Mouse (Mus musculus) central nervous system, embryonic 14 days (tissue): Measurements from ENCODE around the gene Shisa8. TPM values are rescaled to one million over a fixed set of nuclear protein-coding genes. Genes with fewer than 3 reads are reported as not detected.

Source experiments
- polyA plus RNA-seq: library from polyadenylated mRNA; depleted of rRNA; stranded (reverse); fragments of >200 nt; gene quantifications from 2 replicates; pipeline ENCODE4 v1.2.3, GENCODE M21; 2012; rRNA removed

Gene Shisa8
- 2.3 and 2.4 TPM in 2 replicates for polyA plus RNA-seq

DNA sequence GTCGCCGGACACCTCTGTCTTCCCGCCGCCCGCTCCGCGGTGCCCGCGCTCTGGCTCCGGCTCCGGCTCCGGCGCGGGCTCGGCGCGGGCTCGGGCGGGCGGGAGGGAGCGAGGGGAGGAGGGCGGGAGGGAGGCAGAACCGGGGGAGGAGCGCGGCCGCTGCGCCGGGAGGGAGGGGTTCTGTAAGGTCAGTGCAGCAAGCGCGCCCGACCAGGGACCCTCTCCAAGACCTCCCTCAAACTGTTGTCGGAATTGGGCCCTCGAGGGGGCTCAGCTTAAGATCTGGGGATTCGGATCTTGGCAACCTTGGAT is at the start of gene Shisa8:
Gene Shisa8 (minus strand): TSS at position 64 of the 312 bp plus-strand sequence.

DNA sequence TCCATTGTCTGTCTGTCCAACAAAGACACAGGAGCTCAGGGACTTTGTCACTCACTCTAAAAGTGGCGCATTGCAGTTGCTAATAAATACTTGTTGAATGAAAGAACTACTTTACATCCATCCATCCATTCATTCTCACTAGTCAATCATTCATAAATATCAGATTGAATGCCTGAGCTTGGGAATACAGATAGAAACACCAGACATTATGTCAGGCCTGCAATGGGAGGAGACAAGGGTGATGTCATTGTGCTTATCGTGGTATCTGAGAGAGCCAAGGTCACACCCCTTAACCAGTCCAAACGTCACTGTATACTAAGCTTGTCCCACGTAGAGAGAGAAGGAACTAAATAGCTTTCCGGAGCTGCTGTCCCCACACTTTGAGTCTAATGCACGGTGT is 39.5 kb upstream of the Shisa8 start, which contains the start of gene 1500009C09Rik:
Gene 1500009C09Rik (plus strand): TSS at position 301 of the 400 bp plus-strand sequence.

DNA sequence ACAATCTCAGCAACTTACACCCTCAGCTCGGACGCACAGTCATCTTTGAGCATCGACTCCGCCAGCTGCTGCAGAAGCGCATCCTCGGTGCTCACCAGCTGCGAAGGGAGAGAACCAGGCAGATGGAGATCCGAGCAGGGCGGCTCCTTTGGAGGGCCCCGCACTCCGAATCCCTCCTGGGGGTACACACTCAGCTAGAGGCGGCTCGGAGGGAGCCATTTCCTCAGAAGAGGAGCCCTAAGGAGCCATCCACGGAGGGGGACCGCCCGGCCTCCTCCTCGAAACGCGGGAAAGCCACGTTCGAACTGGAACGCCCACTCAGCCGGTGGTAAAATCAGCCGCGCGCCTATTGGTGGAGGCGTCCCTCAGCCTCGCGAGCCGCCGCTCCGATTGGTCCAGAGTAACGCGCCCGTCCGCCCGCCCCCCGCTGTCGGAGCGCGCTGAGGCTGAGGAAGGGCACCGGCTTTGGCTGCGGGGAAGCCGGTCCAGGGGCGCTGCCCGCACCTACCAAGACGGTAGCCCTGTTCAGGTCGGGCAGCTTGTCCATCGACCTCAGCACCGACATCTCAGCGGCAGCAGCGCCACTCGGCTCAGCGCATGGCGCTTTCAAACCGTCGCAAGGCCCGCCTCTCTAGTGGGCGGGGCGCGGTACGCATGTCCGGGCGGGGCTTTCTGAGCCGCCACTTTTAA is 31.6 kb upstream of the Shisa8 start, which contains the start of gene Cenpm:
Gene Cenpm (minus strand): TSS at position 634 of the 690 bp plus-strand sequence.

DNA sequence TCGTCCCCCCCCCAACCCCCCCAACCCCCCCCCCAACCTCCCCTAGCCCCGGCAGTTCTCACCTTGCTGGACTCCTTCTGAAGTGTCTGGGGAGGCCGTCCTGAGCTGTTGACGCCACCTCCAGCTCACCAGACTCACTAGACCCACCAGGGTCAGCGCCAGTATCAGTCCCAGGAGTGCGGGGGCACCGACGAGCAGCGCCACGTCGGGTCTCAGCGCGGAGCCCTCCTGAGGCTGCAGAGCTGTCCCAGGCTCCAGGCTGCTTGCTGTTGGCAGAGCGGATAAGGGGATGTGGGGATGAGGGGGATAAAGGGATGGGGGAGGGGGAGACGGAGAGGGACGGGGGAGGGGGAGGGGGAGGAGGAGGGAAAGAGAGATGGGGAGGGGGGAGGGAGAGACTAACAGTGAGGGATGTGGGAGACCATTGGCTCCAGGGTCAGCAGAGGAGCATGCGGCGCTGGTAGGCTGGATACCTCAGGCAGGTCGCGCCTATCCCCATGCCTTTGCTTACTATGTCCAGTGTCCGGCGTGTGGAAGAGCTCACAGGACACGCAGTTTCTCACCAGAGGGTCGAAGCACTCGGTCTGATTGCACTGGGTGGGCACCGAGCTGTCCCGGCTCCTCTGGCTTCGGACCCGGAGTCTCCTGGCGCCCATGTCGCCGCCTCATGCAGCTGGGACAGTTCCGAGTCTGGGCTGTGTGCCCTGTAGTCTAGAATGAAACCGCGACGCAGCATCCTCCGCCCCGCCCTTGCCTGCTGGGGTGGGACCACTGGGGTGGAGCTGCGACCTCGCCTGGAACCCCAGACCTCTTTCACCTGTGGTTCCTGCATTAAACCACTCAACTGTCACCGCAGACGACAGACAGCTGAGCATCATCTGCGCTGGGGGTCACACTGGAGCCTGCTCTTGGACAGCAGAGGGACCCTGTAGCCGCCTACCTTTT is 11.3 kb upstream of the Shisa8 start, which contains the start of gene Tnfrsf13c:
Gene Tnfrsf13c (minus strand): TSS at position 713 of the 945 bp plus-strand sequence.

Other genes with a start within 250 kb of the Shisa8 start
- gene 1700029P11Rik, start 232.3 kb downstream of the Shisa8 start, polyA plus RNA-seq: not detected in 2 replicates
- gene Xrcc6, start 225.0 kb downstream of the Shisa8 start, polyA plus RNA-seq: 36.0 and 37.2 TPM in 2 replicates
- gene Desi1, start 179.0 kb downstream of the Shisa8 start, polyA plus RNA-seq: 39.9 and 41.8 TPM in 2 replicates
- 130 and 143 TPM in 2 replicates for gene Snu13, start 165.2 kb downstream of the Shisa8 start, polyA plus RNA-seq
- not detected in 2 replicates for gene 4930407I10Rik, start 153.7 kb downstream of the Shisa8 start, polyA plus RNA-seq
- gene Mei1, start 142.8 kb downstream of the Shisa8 start, polyA plus RNA-seq: 0.07 and 0.08 TPM in 2 replicates
- 21.0 and 22.7 TPM in 2 replicates for gene Ccdc134, start 84.9 kb downstream of the Shisa8 start, polyA plus RNA-seq
- gene Srebf2, start 65.6 kb downstream of the Shisa8 start, polyA plus RNA-seq: 145 and 151 TPM in 2 replicates
- 0.31 and 0.43 TPM in 2 replicates for gene Tnfrsf13c, start 11.6 kb upstream of the Shisa8 start, polyA plus RNA-seq
- 22.7 and 24.3 TPM in 2 replicates for gene Cenpm, start 31.9 kb upstream of the Shisa8 start, polyA plus RNA-seq
- gene 1500009C09Rik, start 39.6 kb upstream of the Shisa8 start, polyA plus RNA-seq: 47.9 and 57.4 TPM in 2 replicates
- 418 and 474 TPM in 2 replicates for gene Sept3, start 62.1 kb upstream of the Shisa8 start, polyA plus RNA-seq
- gene Wbp2nl, start 86.1 kb upstream of the Shisa8 start, polyA plus RNA-seq: 0.09 and 0.10 TPM in 2 replicates
- gene Naga, start 126.1 kb upstream of the Shisa8 start, polyA plus RNA-seq: 46.4 and 57.5 TPM in 2 replicates
- 1.5 and 3.3 TPM in 2 replicates for gene Pheta2, start 126.1 kb upstream of the Shisa8 start, polyA plus RNA-seq
- gene Smdt1, start 126.1 kb upstream of the Shisa8 start, polyA plus RNA-seq: 251 and 253 TPM in 2 replicates
- 340 and 360 TPM in 2 replicates for gene Ndufa6, start 141.5 kb upstream of the Shisa8 start, polyA plus RNA-seq
- 6.6 and 12.4 TPM in 2 replicates for gene Cyp2d22, start 167.4 kb upstream of the Shisa8 start, polyA plus RNA-seq
- not detected in 2 replicates for gene Cyp2d11, start 181.2 kb upstream of the Shisa8 start, polyA plus RNA-seq
- gene Cyp2d10, start 194.4 kb upstream of the Shisa8 start, polyA plus RNA-seq: not detected in 2 replicates
- gene Cyp2d9, start 220.6 kb upstream of the Shisa8 start, polyA plus RNA-seq: 0.08 TPM in 1 of 2 replicates, not detected in the other